Mouse (Mus musculus): ENCODE data around the gene Mreg.
"Not testable (repeated sequence)": the region's sequence is repeated elsewhere in the genome, so short reads cannot be mapped to it uniquely, and the experiment has no call there.

The Mreg gene

DNA sequence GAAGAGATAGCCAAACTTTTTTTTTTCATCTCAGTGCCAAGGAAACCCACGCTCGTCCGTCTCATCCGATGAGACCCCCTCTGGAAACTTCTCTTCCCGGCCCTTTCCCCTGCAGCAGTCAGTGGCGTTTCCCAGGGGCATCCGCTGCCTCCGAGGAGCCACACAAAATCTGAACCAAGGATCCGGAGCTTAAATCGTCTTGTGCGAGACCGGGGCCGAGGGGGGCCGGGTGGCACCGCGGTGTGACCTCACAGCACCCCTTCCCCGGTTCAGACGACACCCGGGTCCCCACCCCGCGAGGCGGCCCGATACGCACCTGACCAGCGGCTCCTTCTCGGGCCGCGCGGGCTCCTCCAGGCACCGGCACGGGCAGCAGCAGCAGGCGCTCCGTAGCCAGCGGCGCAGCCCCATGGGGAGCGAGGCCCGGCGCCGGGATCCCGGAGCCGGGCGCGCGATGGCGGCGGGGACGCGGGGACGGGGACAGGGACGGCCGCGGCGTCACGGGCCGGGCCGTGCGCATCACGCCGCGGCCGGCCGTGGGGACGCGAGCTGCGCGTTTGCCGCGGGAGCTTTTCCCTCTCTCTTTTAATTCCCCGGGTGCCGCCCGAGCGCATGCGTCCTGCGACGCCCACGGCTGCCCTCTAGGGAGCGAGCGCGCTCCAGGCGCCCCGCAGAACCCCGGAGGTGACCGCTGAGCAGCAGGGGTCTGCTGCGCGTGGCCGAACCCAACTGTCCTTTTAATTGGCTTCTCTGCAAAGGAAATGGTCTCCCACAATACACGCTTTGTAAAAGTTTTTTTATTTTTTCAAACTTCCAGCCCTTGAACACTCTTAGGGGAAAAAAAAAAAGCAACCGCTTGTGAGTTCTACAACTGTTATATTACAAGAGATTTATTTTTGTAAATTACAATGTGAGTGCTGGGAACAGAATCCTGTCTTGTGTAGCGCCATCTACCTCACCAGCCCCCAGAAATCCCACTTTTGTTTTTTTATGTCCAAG lies at the start of gene Mreg:
Gene Mreg, minus strand, starts transcription at position 607 of the 999 bp plus-strand sequence.
- DNase-seq (ENCODE audit: low read depth, low spot score) = peak; percentile 46

DNA sequence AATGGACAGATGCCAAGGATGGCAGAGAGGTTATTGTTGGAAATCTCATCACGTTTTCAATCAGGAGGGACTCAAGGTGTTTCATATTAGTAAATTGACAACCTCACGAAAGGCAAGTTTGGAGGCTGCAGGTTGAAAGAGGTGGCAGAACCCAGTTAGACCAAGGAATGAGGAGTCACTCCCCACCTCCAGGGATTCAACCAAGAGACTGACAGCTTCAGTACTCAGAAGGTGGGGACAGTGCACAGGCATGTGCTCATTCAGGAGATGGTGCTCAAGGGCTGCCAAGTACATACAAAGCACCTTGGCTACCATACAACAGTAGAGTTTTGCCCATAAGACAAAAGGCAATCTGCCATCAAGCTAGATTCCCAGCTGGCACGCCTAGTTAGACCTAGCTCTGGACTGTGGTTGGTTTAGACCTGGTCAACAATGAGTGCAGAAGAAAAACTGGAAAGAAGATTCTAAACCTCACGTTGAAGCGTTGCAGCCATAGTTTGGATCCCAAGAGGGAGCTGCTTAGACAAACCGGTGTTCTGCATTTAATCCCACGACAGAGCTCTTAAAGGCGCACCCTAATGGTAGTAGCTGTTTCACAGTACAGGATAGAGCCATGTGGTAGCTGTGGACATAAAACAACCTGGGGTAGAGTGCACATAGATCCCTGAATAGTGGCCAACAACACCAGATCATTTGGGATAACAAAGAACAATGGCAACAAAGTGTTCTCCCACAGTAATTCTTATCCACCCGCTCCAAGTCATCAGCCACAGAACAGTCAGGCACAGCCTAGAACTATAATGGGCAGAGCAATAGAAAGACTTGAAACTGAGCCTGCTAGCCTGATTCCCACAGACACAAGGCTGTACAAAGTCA lies 44.5 kb upstream of the Mreg start:
- DNase-seq (ENCODE audit: low read depth, low spot score) = no peak

DNA sequence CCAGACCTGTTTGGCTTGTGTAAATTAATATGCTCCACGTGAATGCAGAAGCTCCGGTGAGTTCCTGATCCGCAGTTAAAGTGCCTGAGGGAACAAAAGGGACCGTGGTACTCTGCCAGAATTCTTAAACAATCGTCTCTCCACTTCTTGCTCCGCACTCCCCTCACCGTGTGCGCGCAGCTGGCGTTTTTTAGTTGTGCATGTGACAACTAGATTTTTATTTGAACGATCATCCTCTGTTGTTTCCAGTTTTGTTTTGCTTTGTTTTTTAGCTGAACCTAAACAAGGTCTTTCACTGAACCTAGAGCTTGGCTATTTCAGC lies 43.7 kb upstream of the Mreg start:
- no peak for DNase-seq (ENCODE audit: low read depth, low spot score)

DNA sequence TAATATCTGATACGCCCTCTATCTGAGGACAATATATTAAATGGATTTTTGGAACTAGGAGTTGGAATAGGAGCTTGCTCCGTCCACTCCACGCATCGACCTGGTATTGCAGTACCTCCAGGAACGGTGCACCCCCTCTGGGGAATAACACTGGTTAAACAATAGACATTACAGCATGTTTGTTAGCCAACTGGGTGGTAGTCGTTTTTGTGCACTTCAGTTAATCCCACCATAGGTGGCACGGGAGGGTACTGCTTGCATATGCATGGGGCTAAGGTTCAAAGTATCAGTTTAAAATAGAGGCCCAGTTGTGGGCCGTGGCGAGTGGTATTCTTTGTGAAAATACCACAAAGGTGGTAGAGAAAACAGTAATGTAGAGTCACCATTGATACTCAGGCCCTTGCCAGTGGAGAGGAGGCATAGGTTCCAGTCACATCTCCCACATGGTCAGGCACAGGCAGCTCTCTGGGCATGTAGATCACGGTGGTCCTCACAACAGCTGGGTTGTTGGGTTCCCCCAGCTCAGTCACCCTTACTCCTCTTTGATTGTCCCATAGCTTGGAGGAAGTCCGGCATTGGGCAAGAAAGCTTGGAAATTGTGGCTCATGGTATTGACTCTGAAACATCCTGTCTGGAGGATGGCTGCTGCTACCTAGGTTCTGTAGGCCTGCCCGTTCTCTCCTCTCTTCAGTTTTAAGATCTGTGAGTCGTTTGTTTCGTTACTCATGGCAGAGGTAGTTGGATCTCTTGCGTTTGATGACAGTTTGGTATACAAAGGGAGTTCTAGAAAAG lies 43.2 kb upstream of the Mreg start:
- DNase-seq (ENCODE audit: low read depth, low spot score) = peak; percentile 99

DNA sequence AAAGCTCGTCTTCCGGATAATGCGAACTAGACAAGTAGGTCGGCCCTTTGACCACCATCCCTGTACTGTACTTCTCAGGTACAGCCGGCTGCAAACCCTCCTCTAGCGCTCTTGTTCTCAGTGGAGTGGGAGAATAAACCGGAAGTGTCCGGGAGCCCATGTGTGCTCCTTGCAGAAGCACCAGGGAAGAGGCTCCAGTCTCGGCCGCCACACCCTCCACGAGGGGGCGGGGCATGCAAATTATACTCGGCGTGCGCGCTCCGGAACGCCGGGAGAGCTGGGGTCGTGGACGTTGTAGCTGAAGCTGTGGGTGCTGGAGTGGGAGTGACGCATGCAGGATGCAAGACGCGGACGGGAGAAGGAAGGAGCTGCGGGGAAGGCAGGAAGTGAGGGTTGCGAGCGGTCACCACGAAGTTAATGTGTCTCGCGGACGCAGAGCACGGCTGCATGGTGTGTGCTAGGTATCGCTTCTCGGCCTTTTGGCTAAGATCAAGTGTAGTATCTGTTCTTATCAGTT lies 42.5 kb upstream of the Mreg start:
- DNase-seq (ENCODE audit: low read depth, low spot score) = peak; percentile 91

DNA sequence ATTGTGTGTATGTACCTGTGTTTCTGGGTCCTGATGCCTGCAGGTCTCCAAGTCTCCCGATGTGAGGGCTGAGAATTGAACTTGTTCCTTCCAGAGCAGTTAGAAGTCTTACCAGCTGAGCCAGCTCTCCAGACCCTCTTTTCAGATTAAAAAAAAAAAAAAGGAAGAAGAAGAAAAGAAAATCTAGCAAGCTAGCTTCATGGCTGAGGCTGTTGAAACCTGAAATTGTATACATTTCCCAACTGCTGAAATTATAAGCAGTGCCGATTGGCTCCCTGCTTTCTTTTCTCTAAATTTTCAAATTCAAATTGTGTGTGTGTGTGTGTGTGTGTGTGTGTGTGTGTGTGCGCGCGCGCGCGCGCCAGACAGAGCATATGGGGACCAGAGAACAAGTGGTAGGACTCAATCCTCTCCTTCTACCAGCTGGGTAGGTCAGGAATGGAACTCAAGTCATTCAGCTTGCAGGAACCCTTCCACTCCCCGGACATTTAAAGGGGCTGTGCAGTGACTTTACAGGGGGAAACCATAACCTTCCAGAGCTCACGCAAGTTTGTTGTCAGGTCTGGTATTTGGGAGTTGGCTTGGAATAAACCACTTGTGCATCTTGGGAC lies 41.9 kb upstream of the Mreg start:
- DNase-seq (ENCODE audit: low read depth, low spot score) = no peak

DNA sequence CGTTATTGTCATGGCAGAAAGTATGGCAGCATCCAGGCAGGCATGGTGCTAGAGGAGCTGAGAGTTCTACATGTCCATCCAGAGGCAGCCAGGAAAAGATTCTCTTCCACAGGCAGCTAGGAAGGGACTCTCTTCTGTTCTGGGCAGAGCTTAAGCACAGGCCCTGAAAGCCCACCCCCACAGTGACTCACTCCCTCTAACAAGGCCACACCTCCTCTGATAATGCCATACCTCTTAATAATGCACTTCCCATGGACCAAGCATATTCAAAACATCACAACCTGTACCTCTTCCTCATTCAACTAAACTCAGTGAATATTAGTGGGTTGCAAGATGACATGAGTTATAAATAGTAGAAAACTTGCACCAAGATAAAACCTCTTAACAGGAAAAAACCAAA lies 39.7 kb upstream of the Mreg start:
- peak; percentile 54 for DNase-seq (ENCODE audit: low read depth, low spot score)

DNA sequence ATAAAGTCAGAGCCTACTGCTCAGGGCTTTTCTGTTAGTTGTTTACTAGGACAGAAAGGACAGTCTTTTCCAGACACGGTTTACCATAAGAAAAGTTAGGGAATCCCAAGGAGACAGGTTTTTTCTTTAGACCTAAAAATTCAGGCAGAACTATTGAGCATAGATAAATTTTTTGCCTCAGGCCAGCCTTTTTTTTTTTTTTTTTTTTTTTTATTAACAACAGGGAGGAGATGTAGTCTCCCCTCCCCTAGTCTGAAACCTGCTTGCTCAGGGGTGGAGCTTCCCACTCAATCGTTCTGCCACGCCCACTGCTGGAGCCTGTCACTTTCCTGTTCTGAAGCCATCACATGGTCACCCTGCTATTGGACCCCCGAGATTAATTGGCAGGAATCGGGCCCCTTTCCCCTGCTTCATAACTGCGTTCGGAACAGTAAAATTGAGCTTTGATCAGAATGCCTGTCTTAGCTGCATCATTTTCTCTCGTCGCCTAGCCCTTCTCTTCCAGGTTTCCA lies 36.2 kb upstream of the Mreg start:
- DNase-seq (ENCODE audit: low read depth, low spot score) = not testable (repeated sequence)

DNA sequence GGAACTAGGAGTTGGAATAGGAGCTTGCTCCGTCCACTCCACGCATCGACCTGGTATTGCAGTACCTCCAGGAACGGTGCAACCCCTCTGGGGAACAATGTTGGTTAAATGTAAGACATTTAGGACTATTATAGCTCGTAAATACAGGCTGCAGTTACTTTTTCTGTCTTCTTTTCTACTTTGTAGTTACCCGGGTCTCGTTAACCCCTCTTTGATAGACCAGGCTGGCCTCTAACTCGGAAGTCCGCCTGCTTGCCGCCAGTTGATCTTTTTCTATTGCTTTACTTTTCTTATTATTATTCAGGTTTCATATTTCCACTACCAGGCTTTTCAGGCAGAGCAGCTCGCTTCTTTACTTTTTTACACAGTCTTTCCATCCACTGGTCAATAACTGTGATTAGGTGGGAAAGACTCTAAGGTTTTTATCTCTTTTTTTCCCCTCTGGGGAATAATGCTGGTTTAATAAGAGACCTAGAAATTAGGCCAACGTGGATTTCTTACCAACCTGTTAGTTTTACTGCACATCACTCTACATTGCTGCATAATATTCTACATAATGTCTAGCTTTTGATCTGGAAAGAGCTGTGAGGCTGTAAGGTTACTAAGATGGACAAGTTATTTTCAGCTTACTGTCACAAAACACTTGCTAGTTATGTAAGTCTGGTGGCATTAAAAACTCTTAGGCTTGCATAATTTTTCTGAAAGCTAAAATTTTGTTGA lies 32.4 kb upstream of the Mreg start:
- peak; percentile 98 for DNase-seq (ENCODE audit: low read depth, low spot score)

DNA sequence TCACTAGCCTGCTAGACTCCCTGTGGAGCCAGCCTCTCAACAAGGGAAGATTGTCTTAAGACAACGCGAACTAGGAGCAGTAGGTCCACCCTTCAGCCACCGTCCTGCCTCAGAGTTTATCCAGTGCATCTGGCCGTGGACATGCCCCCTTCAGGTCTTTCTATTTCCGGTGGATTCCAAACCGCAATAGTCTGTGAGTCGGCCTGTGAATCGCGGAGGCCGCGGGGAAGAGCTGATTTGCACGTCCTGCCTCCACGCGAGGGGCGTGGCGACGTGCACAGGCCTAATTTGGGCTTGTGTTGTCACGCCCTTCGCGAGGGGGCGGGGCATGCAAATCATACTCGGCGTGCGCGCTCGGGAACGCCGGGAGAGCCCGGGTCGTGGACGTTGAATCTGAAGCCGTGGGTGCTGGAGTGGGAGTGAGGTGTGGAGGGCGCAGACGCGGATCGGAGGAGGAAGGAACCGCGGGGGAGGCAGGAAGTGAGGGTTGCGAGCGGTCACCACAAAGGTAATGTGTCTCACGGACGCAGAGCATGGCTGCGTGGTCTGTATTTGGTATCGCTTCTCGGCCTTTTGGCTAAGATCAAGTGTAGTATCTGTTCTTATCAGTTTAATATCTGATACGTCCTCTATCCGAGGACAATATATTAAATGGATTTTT lies 31.7 kb upstream of the Mreg start:
- peak; percentile 97 for DNase-seq (ENCODE audit: low read depth, low spot score)

DNA sequence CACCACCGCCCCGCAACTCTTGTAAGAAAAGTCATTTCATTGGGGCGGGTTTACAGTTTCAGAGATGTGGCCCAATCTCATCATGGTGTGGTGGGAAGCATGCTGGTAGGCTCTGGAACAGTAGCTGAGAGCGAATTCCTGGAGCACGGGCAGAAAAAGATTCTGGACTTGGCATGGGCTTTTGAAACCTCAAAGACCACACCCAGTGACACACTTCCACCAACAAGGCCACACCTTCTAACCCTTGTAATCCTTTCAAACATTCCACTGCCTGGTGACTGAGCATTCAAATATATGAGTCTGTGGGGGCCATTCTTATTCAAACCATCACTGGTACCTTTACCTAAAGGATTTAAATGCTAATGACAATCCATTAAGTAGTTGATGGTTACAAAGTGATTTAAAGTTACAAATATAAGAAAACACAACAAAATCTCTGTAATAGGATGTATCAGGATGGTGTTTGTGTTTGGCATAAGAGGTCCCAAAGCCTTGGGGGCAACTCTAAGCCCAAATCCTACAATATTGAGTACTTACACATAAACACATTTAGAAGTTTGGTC lies 30.6 kb upstream of the Mreg start:
- DNase-seq (ENCODE audit: low read depth, low spot score) = peak; percentile 68

DNA sequence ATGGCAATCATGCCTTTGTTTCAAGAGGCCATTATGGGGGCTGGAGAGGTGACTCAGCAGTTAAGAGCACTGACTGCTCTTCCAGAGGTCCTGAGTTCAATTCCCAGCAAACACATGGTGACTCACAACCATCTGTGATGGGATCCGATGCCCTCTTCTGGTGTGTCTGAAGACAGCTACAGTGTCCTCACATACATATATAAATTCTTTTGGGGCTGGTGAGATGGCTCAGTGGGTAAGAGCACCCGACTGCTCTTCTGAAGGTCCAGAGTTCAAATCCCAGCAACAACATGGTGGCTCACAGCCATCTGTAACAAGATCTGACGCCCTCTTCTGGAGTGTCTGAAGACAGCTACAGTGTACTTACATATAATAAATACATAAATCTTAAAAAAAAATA lies 27.0 kb upstream of the Mreg start:
- not testable (repeated sequence) for DNase-seq (ENCODE audit: low read depth, low spot score)

DNA sequence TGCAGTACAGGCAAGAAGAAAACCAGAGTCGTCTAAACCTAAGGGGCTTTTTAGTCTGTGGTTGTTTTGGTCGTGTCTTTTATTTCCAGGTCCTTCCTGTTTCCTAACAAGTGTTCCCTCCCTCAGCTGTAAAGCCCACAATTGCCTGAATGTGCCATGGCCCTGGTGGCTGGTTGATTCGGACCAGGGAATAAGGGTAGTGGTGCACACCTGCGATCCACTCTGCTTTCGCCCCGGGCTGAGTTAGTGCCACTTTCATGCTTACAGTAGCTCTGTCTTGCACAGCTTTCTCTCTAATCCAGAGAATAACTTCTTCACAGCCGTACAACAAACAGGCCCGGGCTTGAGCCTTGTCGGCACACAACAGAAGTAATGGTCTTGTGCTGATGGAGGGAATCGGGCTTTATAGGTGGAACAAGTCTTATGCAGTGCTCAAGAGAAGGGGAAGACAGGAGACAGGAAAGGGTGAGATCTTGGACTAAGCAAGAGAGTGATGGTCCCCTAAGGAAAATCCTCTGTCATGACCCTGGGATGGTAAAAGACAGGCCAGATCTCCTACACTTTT lies 26.0 kb upstream of the Mreg start:
- DNase-seq (ENCODE audit: low read depth, low spot score) = no peak

DNA sequence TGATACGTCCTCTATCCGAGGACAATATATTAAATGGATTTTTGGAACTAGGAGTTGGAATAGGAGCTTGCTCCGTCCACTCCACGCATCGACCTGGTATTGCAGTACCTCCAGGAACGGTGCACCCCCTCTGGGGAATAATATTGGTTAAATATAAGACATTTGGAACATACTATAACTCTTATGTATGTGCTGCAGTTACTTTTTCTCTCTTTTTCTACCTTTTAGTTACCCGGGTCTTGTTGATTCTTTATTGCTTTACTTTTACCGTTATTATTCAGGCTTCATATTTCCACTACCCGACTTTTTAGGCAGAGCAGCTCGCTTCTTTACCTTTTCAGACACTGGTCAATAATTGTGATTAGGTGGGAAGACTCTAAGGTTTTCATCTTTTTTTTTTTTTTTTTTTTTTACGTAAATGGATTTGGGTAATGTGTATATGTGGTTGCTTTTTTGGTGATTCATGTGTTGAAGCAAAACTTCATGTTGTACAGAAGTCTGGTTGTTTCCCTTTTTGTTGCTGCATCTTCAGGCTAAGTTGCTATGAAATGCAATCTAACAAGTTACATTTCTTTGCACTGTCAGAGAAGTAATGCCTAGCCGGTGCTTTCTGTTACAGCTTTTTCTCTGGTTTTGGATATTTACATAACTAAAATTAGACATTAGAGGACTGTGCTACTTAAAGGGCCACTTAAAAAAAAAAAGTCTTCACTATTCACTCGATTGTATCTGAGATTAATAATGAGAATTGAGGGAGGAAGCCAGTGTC lies 25.1 kb upstream of the Mreg start:
- peak; percentile 79 for DNase-seq (ENCODE audit: low read depth, low spot score)

DNA sequence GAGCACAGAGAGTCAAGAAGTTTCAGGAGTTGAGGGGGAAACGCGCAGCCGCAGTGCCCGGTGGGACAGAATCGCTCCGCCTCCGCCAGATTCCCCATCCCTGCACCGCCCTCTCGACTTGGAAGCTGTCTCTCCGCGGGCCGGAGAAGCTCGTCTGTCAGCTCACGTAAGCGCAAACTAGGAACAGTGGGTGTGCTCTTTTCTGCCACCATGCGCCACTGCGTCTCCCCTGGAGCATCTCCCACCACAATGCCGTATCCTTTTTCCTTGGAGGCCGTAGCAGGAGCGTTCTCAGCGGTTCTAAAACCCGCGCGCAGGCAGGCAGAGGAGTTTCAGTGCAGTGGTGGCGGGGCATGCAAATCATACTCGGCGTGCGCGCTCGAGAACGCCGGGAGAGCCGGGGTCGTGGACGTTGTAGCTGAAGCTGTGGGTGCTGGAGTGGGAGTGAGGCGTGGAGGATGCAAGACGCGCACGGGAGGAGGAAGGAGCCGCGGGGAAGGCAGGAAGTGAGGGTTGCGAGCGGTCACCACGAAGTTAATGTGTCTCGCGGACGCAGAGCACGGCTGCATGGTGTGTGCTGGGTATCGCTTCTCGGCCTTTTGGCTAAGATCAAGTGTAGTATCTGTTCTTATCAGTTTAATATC lies 24.4 kb upstream of the Mreg start:
- peak; percentile 77 for DNase-seq (ENCODE audit: low read depth, low spot score)

DNA sequence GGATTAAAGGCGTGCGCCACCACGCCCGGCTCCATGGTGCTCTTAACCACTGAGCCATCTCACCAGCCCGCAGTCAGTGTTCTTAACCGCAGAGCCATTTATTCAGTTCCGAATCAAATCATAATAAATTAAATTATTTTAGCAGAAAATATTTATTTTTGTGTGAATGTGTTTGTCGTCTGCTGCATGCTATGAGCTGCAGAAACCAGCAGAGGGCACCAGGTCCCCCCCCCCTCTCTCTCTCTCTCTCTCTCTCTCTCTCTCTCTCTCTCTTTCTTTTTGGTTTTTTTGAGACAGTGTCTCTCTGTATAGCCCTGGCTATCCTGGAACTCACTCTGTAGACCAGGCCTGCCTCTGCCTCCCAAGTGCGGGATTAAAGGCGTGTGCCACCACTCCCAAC lies 20.5 kb upstream of the Mreg start:
- DNase-seq (ENCODE audit: low read depth, low spot score) = not testable (repeated sequence)

DNA sequence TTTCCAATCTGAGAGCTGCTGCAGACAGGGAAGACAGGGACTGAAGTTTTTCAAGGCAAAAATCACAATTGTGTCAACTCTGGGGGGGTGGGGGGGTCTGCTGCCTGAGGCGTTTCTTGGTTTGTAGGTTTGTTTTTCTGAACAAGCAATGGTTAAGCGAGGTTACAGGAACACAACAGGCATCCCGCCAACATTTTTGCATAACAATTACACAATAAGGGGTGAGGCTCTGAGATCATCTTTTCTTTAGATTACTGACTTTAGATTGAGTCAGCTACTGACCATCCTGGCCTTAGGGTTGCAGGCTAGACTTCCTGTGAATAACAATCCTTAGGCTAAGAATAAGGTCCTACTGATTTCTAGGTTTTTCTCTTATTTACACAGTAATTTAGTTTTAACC lies 16.9 kb upstream of the Mreg start:
- DNase-seq (ENCODE audit: low read depth, low spot score) = peak; percentile 80

DNA sequence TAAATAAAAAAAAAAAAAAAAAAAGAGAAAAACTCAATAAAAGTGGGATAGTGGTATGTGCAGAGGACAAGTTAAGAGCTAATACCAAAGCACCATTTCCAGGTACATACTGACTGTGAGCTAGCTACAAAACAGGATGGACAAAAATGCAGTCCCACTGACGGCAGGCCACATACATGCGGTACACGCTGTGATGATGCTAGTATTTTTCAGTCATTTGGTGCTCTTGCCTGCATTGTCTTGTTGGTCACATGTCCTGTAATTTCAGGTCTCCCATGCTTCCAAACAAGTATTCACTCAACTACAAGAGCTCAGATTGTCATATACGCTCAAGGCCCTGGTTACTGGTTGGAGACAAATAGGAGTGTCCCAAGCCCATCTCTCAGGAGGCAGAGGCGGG lies 15.4 kb upstream of the Mreg start:
- DNase-seq (ENCODE audit: low read depth, low spot score) = peak; percentile 62

Measured in 3T3-L1 (cell line).